Mouse (Mus musculus) embryonic facial prominence, embryonic 15.5 days (tissue): ENCODE measurements around the gene Mcm2. TPM values are rescaled to one million over a fixed set of nuclear protein-coding genes. Genes with fewer than 3 reads are reported as not detected.

Source experiments
- ATAC-seq: fragments of 200-750 bp; cut with Nextera tagmentation; 2 replicates; pipeline ENCODE4 v1.8.0; 2017; ENCODE audit warnings: low read depth, moderate TSS enrichment; ENCODE audit not compliant: insufficient number of reproducible peaks, low FRiP score, low TSS enrichment
- H3K27ac ChIP-seq: fragments of 300-500 bp; sonication (generic); replicated peaks from 2 replicates; pipeline ENCODE4 v1.5.1; 2015; ENCODE audit warnings: mild to moderate bottlenecking, inconsistent platforms
- H3K27me3 ChIP-seq: fragments of 300-500 bp; sonication (generic); 2 replicates; pipeline ENCODE4 v1.6.1; 2015; ENCODE audit warnings: inconsistent platforms
- H3K36me3 ChIP-seq: fragments of 300-500 bp; sonication (generic); 2 replicates; pipeline ENCODE4 v1.6.1; 2015; ENCODE audit warnings: mild to moderate bottlenecking, inconsistent platforms
- H3K4me1 ChIP-seq: fragments of 300-500 bp; sonication (generic); 2 replicates; pipeline ENCODE4 v1.6.1; 2015; ENCODE audit warnings: inconsistent platforms
- H3K4me2 ChIP-seq: fragments of 300-500 bp; sonication (generic); replicated peaks from 2 replicates; pipeline ENCODE4 v1.6.1; 2015; ENCODE audit warnings: mild to moderate bottlenecking, inconsistent platforms
- H3K4me3 ChIP-seq: fragments of 300-500 bp; sonication (generic); replicated peaks from 2 replicates; pipeline ENCODE4 v1.5.1; 2015; ENCODE audit warnings: mild to moderate bottlenecking, inconsistent platforms
- H3K9ac ChIP-seq: fragments of 300-500 bp; sonication (generic); 2 replicates; pipeline ENCODE4 v1.6.1; 2015; ENCODE audit warnings: inconsistent platforms
- H3K9me3 ChIP-seq: fragments of 300-500 bp; sonication (generic); replicated peaks from 2 replicates; pipeline ENCODE4 v1.6.1; 2016; ENCODE audit warnings: inconsistent platforms
- WGBS: fragments of 180-500 bp; shearing (Covaris S2); methylation state at CpG from one replicate; pipeline ENCODE4 v1.1.7; 2015; 5-methylcytosine and 5-hydroxymethylcytosine counted together
- polyA plus RNA-seq: library from polyadenylated mRNA; unstranded; fragments of >200 nt; fragmentation: Nextera tagmentation; extraction: Ambion mirVana; gene quantifications from 2 replicates; pipeline ENCODE4 v1.2.1, GENCODE M21; 2015

The Mcm2 gene
- polyA plus RNA-seq, 1 experiment from 2014 or later: 101 TPM

- H3K27ac ChIP-seq: no peak overlapping the region
- WGBS: 88% methylated on average over 28 of the region's 28 CpGs
- no peak for ATAC-seq
Measured at GRCm38 (mm10) chr6:88836178-88836819, 62.3 kb downstream of the Mcm2 start.

GRCm38 (mm10) chr6:88835047-88835446 lies 63.5 kb downstream of the Mcm2 start:
- Histone ChIP-seq H3K4me3 (no peak overlapping the region), H3K9ac (no peak overlapping the region), H3K27me3 (no peaks in the 10 kb centered on the region), H3K36me3 (peaks cover 47% of the 10 kb centered on the region), H3K27ac (no peak overlapping the region), H3K9me3 (no peaks in the 10 kb centered on the region), H3K4me2 (no peak overlapping the region), H3K4me1 (0 out of 2 replicates have a peak, but pooled peaks cover 3% of the 10 kb centered on the region)
- 55% methylated on average over 5 of the region's 5 CpGs for WGBS
- no peak for ATAC-seq

More at GRCm38 (mm10) chr6:88836178-88836819, 62.3 kb downstream of the Mcm2 start:
- no peak overlapping the region for H3K9ac ChIP-seq
- peaks cover 13% of the 10 kb centered on the region for H3K4me1 ChIP-seq
- no peak overlapping the region for H3K4me3 ChIP-seq
- H3K4me2 ChIP-seq: no peak overlapping the region
- H3K9me3 ChIP-seq: no peaks in the 10 kb centered on the region
- H3K36me3 ChIP-seq: peaks cover 47% of the 10 kb centered on the region
- H3K27me3 ChIP-seq: no peaks in the 10 kb centered on the region

Other genes starting within 250 kb of the Mcm2 start
- 28.7 and 31.6 TPM in 2 replicates for gene Mgll, start 174.4 kb downstream of the Mcm2 start, polyA plus RNA-seq
- gene Abtb1, start 56.8 kb downstream of the Mcm2 start, polyA plus RNA-seq: 33.2 and 34.5 TPM in 2 replicates
- gene Podxl2, start 23.7 kb downstream of the Mcm2 start, polyA plus RNA-seq: 118 and 126 TPM in 2 replicates
- gene Tpra1, start 3.5 kb upstream of the Mcm2 start, polyA plus RNA-seq: 83.7 and 86.5 TPM in 2 replicates